Mouse (Mus musculus) forelimb bud, embryonic 11.5 days (tissue): ENCODE measurements around the gene Taf8.

Experiments used
- DNase-seq: peaks from one replicate; pipeline ENCODE4 v3.0.0-alpha.2; 2012; ENCODE audit warnings: low read depth, low spot score

The Taf8 gene

DNA sequence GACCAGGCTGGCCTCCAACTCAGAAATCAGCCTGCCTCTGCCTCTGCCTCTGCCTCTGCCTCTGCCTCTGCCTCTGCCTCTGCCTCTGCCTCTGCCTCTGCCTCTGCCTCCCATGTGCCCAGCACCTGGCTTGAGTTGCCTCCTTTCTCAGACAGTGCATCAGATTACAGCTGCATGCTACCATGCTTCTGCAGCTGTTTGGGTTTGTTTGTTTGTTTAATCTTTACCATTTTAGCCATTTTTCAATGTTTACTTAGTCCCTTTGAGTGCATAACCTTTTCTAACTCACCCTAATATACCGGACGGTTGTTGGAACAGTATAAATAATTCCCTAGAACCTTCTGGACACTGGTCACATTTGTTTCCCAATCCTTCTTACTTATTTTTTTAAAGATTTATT, 43.2 kb downstream of the Taf8 start:
- no peak for DNase-seq

DNA sequence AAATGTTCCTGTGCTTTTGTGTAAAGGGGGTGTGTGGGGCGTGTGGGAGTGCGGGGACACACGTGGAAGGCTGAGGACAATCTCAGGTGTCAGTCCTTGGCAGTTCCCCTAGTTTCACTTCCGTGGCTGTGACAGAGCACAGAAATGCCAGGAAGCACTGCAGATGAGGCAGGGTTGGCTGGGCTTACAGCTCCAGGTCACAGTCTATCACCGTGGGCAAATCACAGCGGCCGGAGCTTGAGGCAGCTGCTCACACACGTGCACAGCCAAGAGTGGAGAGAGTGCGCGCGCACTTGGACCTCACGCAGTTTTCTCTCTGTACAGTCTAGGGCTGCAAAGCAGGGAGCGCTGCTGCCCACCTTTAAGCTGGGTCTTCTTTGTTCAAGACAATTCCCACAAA, 43.8 kb downstream of the Taf8 start:
- DNase-seq = no peak

DNA sequence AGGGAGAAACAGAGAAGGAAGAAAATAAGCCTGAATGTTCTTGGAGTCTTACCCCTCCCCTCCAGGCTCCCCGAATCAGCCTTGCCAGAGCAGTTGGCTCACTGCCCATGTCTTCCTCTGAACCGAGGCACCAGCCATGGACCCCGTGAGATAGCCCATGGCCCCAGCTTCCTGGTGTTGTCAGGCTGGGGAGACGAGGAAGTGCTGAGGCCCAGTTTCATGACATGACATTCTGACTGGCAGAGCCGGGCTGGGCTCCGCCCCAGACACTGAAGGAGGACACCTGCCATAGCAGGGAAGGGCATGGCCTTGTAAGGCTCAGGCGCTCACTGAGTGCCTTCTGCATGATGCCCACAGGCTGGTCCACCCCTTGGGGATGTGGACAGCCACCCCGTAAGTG, 47.4 kb downstream of the Taf8 start:
- no peak for DNase-seq

DNA sequence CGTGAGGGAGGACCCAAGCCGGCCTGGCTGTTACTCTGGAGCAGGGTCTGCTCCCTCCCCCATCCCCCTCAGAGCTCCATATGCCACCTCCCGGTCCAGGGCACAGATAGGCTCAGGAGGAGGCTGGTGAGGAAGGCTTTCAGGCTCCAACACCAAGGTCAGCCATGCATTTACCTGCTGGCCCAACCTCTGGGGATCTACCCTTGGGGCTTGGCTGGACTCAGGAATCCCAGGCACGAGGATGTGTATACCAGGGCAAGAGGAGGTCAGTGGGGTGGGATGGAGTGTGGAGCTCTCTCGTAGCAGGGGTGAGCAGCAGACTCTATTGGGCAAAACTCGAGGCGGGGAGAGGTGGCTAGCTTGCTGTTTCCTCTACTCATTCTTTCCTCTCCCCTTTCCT, 49.2 kb downstream of the Taf8 start:
- no peak for DNase-seq

DNA sequence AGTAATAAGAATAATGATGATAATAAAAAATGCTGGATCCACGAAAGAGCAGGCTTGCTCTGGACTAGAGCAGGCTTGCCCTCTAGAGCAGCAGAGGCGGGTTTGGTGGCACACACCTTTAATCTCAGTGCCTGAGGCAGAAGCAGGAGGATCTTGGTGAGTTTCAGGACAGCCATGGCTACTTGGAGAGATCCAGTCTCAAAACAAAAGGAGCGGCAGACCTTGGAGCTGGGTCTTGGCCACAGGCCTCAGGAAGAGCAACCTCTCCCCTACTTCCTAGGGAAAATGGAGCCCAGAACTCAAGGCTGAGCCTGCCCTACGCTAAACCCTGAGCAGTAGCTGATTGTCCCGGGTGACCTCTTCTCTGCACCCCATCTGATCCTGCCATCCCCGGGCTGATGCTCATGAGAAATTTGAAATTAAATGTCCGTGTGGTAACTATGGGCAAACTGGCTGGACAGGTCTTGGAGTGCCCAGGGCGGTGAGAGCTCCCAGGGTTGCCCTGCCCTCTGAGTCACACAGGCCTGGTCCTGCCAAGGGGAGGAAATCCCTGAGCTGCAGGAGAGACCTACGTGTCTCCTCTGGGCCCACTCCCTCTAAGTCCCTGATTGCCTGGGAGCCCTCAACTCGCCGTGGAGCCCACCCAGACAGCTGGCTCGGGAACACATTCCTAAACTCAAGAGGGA, 51.1 kb downstream of the Taf8 start:
- no peak for DNase-seq

DNA sequence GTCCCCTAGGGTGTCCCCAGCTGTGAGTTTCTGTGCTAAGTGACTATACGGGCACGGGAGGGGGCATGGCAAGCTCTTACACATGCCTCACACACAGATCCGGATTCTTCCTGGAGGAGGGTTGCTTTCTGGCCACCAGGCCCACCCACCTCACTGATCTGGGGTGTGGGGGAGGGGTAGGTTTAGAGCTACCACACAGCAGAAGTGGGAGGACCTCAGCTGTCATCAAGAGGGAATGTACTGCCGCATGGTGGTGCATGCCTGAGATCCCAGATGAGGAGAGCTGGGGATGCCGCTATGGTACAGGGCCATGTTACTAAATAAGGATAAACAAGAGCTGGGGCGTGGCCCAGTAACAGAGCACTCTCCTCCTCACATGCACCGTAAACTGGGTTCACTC, 51.9 kb downstream of the Taf8 start:
- DNase-seq = no peak

DNA sequence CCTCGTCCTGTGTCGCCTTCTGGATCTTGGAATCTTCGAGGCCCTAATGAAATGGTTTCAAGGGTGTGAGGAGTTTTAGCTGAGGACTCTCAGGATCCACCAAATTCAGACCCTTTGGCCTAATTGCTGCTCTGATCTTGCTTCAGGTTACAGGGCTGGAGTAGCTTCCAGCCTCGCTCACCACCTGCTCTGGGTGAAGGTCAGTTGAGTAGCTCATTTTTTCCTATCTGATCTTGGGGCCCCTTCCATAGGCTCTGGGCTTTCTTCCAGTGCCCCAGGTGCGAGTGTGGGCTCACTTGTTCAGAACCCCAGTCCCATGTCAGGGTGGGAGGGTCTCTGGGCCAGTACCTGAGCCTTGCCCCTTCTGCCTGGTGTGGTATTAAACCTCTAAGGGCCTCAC, 52.7 kb downstream of the Taf8 start:
- DNase-seq = no peak

DNA sequence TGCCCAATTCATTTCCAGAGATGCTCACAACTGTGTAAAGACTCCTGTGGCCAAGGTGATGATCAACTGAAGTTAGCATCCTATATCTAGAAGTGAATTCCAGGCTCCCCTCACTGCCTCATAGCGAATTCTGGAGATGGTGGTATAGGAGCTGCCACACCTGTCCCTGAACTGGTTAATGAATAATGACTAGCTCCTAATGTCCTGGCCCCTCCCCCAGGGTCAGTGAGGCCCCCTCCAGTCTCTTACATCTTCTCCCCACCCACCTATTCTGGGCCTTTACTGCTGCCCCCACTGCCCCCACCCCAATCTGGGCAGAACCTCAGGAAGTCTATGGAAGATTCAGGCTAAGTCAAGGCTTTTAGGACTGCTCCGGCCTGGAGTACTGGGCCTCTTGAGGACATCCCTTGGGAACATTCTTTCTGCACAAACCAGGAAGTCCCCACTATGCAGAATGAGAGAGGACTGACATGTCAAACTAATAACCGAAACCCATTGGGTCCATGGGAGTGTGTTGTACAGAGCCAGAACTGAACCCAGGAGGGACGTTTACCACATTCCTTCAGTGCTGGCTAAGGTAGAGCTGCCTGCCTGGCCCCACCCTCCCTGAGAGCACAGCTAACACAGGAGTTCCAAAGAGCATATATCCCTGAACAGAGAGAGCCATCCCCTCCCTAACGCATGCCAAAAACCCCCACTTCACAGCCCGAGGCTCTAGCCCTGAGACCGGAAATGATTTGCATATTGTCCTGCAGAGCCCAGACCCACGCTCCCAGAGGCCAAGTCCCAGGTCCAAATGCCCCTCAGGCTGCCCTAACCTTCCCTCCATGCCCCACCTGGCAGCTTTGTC, 53.3 kb downstream of the Taf8 start:
- no peak for DNase-seq

DNA sequence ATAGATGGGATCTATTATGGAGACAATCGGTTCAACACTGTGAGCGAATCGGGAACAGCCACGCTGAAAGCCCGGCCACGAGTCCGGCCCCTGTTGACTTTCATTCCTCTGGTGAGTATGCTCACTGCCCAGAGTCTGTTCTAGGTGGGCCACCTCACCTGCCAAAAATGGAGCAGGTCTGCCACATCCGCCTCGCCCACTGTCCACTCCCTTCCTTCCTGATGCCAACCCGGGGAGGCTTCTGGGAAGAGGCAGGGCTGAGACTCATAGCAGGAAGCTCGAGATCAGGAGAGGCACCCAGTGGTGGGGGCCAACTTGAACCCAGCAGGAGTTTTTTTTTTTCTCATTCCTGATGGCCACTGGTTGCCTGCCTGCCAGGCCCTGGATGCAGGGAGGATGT, 55.5 kb downstream of the Taf8 start:
- DNase-seq = no peak

DNA sequence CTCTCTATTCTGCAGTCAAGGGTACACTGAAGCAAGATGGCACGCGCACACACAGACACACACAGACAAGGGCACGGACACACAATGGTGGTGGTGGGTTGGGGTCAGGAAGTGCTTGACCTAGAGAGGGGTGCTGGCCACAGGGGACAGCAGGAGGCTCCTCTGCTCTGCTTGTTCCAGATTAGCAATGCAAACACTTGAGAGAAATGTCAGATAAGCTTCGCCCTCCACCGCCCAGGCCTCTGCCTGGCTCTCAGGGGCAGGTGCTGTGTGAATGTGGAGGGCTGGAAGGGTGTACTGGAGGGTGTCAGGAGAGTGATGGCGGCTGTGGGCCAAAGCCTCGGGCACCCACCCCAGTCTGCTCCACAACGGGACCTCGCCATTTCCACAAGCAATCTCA, 56.1 kb downstream of the Taf8 start:
- no peak for DNase-seq

DNA sequence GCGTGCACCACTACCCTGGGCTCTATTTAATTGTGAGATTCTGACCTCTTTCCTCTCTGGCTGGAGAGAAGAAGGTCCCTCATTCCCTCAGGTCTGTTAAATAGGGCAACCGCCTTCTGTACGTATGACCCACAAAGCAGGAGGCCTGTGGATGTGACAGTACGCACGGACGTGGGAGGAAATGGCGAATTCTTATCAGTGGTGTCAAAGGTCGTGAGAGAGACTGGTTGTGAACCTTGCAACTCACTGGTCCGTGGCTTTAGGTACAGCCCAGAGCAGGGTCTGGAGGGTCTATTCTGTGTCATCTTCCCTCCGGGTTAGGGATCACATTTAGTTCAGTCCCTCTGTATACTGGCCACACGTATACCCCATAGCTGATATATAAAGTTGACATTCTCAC, 56.6 kb downstream of the Taf8 start:
- DNase-seq = no peak

DNA sequence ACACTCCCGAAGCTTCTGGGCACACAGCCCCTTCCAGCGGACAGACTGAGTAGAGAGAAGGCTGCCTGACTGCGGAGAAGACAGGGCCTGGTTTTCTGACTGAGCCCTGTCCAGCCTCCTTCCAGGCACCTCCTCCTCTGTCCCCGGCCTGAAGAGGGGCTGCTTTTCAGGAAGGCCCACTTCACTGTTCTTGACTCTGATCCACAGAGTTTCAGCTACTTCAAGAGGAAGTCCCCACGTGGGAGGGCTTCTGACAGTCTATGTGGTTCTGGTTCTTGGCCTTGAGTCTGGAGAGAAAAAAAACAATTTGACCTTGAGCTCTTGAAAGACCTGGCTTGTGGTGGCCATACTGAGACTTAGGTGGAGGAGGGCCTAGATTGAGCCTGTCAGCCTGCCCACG, 58.0 kb downstream of the Taf8 start:
- DNase-seq = no peak

DNA sequence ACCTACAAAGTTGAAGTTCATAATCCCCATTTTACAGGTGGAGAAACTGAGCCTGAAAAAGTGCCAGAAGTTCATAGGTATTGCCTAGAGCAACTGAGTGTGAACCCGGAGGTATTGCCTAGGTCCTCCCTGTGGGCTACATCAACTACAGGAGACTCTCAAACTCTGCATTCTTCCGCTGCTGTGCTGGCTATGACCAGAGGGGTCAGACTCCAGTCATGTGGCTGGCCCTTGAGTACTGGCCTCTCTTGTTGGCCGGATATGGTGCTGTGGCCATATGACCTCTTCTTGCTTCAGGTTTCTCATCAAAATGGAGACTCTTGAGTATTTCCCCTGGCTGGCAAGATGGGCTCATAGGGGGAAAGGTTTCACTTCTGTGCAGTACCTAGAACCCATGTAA, 59.8 kb downstream of the Taf8 start:
- no peak for DNase-seq

DNA sequence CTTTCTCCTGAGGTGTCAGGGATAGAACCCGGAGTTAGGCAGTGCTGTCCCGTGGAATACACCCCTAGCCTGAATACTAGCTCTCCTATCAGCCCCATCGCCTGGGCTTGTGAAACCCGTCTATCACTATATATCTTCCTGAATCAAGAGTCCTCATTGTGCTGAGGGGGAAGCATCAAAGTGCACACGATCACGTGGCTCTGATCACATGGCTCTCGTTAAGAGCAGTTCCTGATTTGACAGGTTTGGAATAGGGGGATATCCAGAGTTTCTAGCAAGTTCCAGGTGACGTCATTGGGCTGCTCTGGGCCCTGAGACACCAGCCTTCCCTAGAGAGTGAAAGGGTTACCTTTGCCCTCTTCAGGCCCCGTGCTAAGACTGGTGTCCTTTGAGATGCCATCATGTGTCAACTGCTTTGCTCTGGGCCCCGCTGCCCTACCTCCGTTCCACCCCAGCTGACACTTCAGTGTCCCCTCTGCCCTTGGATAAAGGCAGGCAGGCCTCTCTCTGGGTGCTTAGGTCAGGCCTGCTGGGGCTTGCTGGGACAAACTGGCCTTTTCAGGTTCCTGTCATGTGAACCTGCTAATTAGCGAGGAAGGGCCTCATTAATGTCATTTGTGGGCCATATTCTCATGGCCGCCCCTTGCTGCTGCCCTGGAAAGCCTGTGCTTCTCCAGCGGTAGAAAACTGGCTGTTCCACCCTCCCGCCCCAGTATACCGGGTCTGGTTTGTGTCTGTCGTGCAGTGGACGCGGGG, 60.6 kb downstream of the Taf8 start:
- DNase-seq = no peak

DNA sequence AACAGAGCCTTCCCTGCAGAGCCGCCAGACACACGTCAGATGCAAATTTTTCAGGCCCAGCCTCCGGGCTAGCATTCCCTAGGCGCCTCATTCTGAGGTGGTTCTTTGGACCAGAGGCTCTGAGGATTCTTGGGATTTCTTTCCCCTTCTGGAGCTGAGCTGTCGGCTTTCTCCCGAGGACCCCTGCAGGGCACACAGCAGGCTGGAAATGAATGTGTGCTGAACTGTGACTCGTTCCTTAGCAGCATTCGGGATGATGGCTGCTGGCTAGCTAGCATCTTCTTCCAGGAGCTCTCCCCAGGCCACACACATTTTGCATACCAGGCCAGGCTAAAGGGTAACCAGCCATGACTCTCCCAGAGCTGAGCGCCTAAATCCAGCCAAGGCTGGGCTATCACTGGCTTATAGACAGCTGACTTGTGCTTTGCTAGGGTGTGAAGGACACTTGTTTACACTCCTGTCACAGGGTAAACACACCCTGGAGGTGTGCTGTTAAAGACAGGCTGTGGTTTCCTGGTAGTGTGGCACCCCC, 61.7 kb downstream of the Taf8 start:
- no peak for DNase-seq

DNA sequence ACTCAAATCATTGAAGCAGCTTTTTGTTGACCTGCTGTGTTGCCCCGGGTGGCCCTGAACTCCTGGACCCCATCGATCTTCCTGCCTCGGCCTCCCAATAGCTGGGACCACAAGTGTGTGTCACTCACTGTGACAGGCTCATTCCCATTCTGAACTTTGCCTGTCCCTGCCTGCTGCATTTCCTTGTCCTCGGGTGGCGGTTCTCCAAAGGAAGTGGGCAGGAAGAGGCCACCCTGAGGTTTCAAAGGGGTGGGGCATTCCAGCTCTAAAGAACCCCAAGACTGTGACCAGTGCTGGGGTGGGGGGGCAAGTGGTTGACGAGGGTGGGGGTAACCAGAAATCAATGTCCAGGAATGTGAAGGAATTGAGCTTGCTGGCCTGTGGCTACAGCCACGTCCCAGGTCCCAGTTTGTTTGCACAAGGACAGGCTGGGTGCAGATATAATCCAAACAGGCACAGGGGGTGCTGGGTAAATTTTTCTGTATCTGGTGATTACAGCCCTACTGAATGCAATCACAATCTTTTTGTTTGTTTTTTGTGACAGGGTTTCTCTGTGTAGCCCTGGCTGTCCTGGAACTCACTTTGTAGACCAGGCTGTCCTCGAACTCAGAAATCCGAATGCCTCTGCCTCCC, 62.6 kb downstream of the Taf8 start:
- no peak for DNase-seq

DNA sequence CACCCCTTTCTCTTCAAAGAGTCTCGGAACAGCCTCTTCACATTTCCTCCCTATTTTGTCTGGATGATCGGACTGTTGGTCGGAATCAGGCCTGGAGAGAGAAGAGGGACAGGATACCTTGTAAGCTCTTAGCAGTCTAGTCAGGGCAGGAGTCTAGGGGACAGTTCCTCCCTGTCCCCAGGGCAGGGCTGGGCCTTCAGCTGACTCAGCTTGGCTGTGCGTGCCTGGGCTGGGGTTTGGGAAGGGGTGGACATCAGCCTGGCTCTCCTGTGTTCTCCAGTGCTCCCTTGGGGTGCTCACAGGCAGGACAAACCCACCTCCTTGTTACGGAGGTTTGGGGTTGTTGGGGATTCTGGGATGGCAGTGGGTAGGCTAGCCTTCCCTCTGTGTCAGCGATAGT, 63.5 kb downstream of the Taf8 start:
- DNase-seq = no peak

DNA sequence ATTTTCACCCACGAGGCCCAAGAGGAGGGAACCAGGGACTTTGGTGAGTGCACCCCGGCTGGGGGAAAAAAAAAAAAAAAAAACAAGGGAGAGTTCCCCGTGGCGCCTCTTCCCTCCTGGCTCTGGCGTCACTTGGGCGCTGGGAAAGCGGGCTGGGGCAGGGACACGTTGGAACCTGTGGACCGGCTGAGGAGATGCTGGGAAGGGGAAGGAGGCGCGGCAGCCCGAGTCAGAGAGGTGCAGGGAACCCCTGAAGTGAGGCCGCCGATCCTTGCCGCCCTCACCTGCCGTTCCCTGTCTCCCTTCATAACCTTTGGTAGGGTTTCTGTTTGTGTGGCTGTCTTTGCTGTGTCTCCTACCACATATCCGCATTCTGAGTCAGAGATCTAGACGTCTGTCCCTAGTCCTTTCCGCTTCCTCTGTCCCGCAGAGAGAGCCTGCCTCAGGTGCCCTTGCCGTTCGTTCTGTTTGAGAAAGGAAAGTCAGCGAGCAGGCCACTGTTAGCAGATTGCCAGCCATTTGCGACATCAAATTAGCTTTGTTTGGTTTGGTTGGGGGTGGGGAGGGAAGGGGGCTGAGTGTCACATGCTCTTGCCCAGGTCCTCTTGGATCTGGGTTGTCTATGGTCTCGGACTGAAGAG, 65.1 kb downstream of the Taf8 start, which contains the start of gene 1700001C19Rik:
TSS of gene 1700001C19Rik (minus strand) at position 470 of the 641 bp plus-strand sequence.
- DNase-seq = no peak

DNA sequence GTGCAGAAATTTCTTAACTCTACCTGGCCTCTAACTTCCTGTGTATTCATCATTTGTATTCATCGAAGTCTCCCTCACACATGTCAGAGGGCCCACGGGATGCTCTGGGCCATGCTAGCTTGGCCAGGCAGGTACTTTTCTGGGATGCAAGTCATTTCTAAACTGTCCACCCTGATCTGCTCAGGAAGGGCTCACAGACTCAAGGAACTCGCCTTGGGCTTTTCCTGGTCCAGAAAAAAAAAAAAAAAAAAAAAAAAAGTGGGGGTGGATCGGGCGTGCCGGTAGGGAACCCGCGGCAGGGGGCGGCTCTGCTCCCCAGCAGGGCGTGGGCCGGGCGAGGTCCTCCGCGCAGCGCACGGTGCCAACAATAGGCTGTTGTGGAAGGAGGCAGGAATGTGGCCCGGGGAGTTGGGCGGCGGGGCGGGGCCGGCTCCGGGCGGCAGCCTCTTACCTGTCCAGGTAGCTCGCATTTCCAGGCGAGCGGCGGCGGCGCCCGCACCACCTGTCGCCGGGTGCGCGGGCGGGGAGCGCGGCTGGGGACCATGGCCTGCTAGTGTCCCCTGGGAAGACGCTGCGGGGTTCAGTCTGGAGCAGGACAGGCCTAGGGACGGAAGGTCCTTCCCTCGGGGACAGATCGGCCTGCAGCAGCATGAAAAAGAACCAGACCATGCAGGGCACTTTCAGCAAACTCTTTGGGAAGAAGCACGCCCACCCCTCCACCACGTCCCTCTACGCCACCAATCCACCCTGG, 65.8 kb downstream of the Taf8 start, which contains the start of gene AI661453:
TSS of gene AI661453 (plus strand) at position 460 of the 751 bp plus-strand sequence.
- no peak for DNase-seq
